Mouse (Mus musculus) monocyte, adult 2 months (primary cell): ENCODE data around the gene Tprn.
A peak's percentile ranks its signal among the peaks of the same experiment; 100 is the strongest.
"Not testable (repeated sequence)": the region's sequence is repeated elsewhere in the genome, so short reads cannot be mapped to it uniquely, and the experiment has no call there.

ENCODE experiments used
- DNase-seq, 2 experiments: peaks; one replicate each; pipeline ENCODE4 v3.0.0; 2022; ENCODE audit warnings: low spot score in 2 of 2, low read depth in 1 of 2

Gene Tprn

DNA sequence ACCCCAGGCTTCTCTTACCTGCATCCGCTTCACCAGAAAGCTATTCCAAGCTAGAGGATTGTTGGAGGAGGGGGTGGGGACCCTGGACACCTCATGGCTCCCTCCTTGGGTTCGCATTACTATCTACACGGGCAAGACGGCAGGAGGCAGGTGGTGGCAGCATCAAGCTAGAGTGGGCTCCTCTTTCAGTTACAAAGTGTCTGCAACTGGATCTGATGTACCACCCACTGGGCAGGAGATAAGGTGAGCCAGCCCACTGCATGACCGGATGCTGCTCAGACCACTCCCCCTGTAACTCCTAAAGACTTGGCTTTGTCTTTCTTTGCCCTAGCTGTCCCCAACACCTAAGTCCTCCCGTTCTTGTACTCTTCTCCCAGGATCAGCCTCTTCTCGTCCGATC lies 25.8 kb upstream of the Tprn start, which contains the start of gene Rnf224:
Rnf224 (minus strand) TSS at position 174 of the 400 bp plus-strand sequence.
- DNase-seq = no peak

- no peak for DNase-seq
Measured at GRCm38 (mm10) chr2:25237522-25237921, 24.9 kb upstream of the Tprn start.

- no peak for DNase-seq
Measured at GRCm38 (mm10) chr2:25238106-25238505, 24.3 kb upstream of the Tprn start.

DNA sequence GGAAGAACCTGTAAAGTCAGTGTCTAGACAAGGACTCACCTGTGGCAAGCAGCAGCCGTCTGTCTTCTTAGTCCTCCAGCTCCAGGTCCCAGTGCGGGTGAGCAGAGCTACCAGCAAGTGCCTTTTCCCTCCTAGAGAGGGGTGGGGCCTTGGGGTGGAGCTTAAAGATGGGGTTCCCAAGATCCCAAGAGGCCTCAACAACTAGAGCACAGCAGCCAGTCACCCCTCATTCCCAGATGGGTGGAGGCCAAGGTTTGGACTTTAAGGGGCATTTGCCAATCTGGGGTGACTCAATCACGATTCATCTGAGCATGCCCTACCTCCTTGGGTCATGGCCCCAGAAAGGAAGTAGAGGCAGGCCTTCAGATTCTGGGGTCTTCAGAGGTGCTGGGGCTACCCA lies 22.7 kb upstream of the Tprn start:
- no peak for DNase-seq

GRCm38 (mm10) chr2:25240310-25240709 lies 22.1 kb upstream of the Tprn start:
- DNase-seq = no peak

GRCm38 (mm10) chr2:25240723-25241437 lies 21.5 kb upstream of the Tprn start:
- no peak for DNase-seq

DNA sequence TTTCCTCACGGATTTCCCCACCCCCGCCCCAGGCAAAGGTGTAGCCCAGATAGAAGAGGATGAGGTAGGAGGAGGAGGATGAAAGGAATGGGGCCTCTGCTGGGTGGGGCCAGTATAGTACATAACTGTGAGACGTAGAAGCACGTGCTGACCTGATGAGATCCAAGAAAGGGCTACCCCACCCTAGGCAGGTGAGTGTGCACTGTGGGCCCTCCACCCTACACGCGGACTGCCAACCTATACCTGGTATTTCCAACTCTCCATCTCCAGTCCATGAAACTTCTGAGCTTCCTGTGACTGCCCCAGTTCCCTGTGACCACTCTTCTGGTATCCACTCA lies 21.0 kb upstream of the Tprn start:
- DNase-seq = no peak

- DNase-seq = no peak
Measured at GRCm38 (mm10) chr2:25242101-25242506, 20.3 kb upstream of the Tprn start, which contains the start of the genes Rnf208 and Cysrt1. Gene Rnf208 (plus strand): TSS chr2:25242255. Gene Cysrt1 (minus strand): TSS chr2:25242452.

- no peak for DNase-seq
Measured at GRCm38 (mm10) chr2:25243342-25243741, 19.1 kb upstream of the Tprn start.

- DNase-seq = no peak
Measured at GRCm38 (mm10) chr2:25244144-25244543, 18.3 kb upstream of the Tprn start.

GRCm38 (mm10) chr2:25246183-25247072 lies 16.0 kb upstream of the Tprn start, which contains the start of gene AL732309.1:
Gene AL732309.1 (minus strand): TSS chr2:25246863.
- no peak for DNase-seq

DNA sequence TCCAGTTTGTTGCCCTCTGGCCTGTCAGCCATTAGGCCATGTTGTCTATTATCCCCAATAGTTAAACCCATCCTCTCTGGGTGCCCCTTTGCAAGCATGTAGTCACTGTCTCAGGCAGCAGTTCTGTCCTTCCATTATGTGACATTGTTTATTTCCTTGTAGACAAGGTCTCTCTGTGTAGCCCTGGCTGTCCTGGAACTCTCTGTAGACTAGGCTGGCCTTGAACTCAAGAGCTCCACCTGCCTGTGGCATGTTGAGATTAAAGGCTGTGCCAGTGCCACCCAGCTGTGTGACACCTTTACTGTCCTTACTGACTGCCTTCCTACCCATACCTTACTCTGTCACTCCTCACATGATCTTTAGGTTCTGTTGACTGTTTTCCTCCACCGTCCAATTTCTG lies 10.1 kb upstream of the Tprn start:
- no peak for DNase-seq

DNA sequence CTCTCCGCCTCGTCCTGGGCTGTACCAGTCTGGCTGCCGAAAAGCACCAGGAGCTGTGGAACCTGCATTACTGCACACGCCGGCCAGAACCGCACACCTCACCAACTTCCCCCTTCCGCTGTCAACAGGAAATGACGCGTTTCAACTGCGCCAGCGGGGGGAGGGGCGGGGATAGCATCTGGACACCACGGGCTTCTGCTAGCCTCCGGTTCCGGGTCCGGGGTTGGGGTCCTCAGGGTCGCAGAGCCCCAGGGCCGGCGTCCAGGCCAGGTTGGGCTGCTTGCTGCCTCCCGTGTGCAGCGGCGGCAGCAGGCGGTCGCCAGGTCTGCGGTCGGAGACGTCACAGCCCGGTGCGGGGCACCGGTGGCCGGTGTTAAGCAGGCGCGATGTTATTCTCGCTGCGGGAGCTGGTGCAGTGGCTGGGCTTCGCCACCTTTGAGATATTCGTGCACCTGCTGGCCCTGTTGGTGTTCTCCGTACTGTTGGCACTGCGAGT lies 7.1 kb upstream of the Tprn start, which contains the start of gene Tmem203:
Tmem203 (plus strand) TSS at position 156 of the 496 bp plus-strand sequence.
- peak; percentile 63 to 77 for DNase-seq

DNA sequence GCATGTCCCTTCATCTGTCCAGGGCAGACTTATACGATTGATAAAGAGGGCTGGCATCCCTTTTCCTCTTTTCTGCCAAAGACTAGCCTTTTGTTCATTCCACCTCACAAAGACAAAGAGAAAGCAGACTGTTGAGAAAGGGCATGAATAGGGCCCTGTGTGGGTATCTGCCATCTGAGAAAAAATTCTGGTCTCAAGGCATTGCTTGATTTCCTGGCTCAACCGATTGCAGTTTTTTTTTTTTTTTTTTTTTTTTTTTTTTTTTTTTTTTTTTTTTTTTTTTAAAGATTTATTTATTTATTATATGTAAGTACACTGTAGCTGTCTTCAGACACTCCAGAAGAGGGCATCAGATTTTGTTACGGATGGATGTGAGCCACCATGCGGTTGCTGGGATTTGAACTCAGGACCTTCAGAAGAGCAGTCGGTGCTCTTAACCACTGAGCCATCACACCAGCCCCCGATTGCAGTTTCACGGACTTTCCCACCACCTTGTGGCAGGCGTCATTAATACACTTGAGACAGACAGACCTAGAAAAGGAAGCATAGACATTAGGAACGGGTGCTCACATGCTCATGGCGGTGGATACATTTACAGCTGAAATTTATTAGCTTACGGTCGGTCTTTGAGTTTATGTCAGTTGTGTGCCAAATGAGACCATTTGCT lies 5.8 kb upstream of the Tprn start:
- DNase-seq = peak in 1 of 2 experiments; percentile 53

GRCm38 (mm10) chr2:25257250-25257649 lies 5.2 kb upstream of the Tprn start:
- DNase-seq = not testable (repeated sequence)

DNA sequence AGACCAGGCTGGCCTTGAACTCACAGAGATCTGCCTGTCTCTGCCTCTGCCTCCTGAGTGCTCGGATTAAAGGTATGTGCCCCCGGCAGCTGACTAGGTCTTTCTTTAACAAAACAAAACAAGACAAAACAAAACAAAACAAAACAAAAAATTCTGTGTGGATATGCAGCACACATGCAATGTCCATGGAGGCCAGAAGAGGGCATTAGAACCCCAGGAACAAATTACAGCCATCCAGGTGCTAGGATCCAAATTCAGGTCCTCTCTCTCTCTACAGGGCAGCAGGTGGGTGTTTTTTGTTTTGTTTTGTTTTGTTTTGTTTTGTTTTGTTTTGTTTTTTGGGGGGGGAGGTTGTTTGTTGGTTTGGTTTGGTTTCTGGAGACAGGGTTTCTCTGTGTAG lies 3.5 kb upstream of the Tprn start:
- no peak for DNase-seq

DNA sequence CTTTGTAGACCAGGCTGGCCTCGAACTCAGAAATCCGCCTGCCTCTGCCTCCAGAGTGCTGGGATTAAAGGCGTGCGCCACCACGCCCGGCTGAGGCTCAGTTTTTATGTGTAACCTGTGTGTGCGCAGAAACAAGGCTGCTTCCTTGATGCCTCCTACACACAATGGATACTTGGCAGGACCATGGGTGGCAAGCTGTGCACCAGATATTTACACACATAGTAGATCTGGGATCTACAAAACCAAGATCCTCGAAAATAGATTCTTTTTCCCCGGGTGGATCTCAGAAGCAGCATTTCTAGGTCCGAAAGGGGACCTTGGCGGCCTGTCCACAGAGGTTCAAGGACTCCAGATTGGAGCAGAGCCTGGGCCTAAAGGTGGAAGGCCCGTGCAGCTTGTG lies 548 bp upstream of the Tprn start:
- no peak for DNase-seq

- DNase-seq = peak in 1 of 2 experiments; percentile 26
Measured at GRCm38 (mm10) chr2:25262795-25263622, 591 bp downstream of the Tprn start.

DNA sequence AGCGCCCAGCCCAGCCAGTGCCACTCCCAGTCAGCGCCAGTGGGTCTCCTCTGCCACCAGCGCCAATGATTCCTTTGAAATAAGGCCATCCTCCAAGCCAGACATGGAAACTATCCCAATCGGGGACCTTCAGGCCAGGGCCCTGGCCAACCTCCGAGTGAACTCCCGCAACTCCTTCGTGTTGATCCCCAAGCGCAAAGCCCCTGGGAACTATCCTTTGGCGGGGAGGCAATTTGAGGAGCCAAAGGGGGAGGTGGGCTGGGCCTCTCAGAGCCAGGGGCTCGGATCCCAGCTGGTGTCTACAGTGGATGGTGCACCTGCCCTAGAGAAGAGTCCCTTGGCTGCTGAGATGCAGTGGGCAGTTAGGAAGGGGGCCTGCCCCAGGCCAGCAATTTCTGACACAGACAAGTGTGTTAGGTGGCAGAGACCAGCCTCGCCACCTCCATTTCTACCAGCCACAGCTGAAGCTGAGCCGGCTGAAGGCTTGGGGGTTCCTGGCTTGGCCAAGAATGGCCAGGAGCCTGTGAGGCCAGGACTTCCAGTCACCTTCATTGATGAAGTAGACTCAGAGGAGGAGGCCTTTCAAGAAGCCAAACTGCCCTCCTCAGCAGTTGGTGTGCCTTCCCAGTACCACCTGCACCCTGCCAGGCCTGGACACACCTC lies 1.3 kb downstream of the Tprn start:
- DNase-seq = no peak

- no peak for DNase-seq
Measured at GRCm38 (mm10) chr2:25264286-25264660, 1.9 kb downstream of the Tprn start.
